Mouse (Mus musculus) ES-E14 (cell line): Measurements from ENCODE around the gene Cdh8.

Source experiments
- HCFC1 ChIP-seq: IDR thresholded peaks from 2 replicates; pipeline ENCODE4 v1.6.1; 2012; ENCODE audit warnings: low read length, inconsistent platforms, borderline replicate concordance; ENCODE audit not compliant: insufficient read depth
- MAFK ChIP-seq: IDR thresholded peaks from 2 replicates; pipeline ENCODE4 v1.6.1; 2014; ENCODE audit warnings: mild to moderate bottlenecking, low read depth, low read length, inconsistent platforms; ENCODE audit not compliant: insufficient read depth

DNA sequence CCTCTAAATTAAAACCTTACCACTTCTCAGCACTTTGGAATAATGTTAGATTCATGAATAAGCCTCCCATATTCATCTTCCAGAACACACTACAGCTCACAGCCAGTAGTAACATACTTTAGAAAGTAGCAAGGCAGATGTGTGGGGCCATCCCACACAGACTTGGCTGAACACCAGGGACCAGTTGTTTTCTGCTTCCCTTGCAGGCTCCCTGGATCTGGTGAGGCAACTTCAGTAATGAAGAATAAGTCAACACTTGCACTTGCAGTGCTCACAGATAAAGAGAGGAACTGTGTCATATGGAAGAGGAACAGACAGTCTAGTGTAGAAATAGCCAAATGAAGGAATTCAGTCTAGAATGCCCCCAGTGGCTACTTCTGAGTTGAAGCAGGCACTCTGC, 232.1 kb downstream of the Cdh8 start:
- no peak for TF ChIP-seq MAFK
- TF ChIP-seq HCFC1: no peak
